Mouse (Mus musculus): ENCODE results near the gene Mycbp2.

DNA sequence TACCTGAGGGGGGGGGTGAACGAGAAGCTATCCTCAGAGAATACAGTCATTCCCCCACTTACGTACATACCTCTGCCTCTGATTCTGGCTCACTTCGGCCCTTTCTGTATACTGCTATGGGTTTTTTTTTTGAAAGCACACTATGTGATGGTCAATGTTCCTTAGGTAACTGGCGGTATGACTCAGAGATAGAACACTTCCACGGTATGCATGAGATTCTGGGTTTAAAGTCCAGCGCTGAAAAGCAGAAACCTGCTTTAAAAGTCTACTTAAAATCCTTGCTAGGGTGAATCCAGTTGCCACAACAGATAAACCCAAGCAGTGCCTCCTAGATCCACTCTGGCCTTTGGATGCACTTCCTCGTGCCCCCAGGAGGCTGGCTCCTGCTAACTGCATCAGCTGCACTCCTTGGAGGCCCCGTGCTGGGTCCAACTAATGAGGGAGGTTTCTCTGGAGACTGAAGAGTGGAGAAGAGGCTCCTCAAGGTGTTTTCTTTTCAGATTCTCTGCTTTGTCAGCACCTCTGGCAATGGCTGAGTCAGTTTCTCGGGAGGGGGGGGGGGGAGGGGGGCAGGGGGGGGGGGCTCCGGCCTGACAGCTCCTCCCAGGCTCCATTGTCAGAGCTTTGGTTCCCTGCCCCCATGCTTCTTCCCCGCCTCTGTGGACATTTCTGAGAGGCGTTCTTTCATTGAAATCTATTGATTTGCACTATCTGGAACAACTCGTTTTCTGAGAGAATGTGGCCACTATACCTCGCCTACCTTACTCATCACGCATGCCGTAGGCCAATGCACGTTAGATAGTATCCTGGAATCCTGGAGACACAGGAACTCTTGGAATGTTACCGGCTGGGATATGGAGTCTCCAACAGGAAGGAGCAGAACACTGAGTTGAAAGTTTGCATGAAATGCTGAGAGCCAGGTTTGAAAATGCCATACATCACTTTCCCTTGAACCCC is 8.1 kb upstream of the Mycbp2 start:
- no peak for TF ChIP-seq POLR2A (IDR thresholded peaks at IDR 0.05; ENCODE audit: low read depth, low read length)
- TF ChIP-seq CTCF (IDR thresholded peaks at IDR 0.05; ENCODE audit: borderline replicate concordance, insufficient read depth, low read length), result no peak
